Mouse (Mus musculus) frontal cortex, adult 2 months (tissue): ENCODE results near the gene Spi1. TPM values are rescaled to one million over a fixed set of nuclear protein-coding genes. Genes with fewer than 3 reads are reported as not detected.

Experiments
- DNase-seq, 2 experiments: peaks; one replicate each; pipeline ENCODE4 v3.0.0; 2022; ENCODE audit warnings: low spot score in 1 of 2; ENCODE audit errors: extremely low spot score in 1 of 2
- polyA plus RNA-seq: library from polyadenylated mRNA; depleted of rRNA; stranded (reverse); fragments of >200 nt; gene quantifications from 2 replicates; pipeline ENCODE4 v1.2.3, GENCODE M21; 2012; rRNA removed

Spi1 gene
- polyA plus RNA-seq, 1 experiment: 12.0 TPM

DNA sequence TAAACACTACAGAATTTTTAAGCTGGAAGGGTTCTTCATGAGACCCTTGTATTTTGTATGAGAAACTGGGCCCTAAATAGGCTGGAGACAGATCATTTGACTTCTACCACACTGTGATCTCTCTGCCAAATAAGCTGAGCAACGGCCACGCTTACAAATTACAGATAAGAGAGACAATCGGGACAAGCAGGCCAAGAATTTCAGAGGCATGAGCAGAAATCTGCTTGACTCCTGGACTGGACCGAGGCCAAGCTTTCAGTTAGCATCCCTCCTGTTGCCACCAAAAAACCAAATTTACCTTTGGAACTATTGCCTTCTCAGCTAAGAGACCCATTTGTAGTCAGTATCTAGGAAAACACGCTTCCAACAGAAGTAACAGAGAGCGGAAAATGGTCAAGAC lies 78.4 kb downstream of the Spi1 start:
- DNase-seq: no peak

DNA sequence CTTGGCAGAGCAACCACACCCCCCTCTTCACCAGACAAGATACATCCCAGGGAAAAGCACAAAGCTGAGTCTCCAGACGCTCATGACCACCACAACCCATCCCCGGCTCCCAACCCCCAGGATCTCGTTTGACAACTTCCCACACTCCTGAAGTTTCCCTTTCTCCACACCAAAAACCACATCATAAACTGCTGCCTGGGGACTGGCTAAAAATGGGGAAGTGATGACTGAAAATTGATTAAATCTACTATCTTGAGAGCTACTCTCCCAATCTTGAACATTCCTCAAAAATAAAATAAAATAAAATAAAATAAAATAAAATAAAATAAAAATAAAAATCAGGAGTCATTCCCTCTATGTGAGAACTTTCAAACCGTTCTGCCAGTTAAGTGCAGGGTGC lies 80.8 kb downstream of the Spi1 start:
- DNase-seq: no peak

DNA sequence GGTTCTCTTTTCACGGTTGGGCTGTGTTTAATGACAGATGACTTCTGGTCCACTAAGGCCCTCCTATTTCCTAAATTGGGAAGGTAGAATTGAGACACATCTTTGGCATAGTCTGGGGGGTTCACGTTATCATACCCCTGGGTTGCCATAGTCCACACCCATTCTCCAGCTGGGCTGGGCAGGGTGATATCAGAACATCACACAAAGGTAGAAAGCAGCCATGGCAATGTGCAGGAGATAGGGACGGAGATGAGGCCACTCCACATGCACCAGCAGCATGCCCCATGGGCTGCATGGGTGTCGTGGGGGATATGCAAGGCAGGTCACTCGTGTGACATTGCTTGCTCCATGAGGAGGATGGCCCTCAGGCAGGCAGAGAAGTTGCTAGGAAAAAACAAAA lies 81.3 kb downstream of the Spi1 start:
- DNase-seq: no peak

DNA sequence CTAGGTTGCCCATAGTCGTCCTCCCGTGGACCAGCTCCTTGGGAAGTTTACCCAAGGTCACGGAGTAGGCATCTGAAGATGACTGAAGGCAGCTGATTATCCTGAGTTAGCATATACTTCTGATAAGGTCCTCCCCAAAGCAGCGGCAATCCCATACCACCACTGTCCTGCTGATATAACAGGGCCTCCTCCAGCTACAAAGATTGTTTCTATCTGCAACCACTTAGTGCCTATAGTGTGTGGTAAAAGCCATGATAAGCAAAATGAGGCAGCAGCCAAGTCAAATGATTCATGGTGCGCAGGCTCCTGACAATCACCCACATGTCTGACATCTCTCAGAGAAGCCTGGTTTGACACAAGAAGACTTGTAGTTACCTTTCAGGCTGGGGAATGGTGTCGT lies 82.8 kb downstream of the Spi1 start:
- peak in 1 of 2 experiments; percentile 15 for DNase-seq

Other genes with a start within 250 kb of the Spi1 start
- 137 and 149 TPM in 2 replicates for gene Mtch2, start 235.2 kb upstream of the Spi1 start, polyA plus RNA-seq
- 443 and 446 TPM in 2 replicates for gene C1qtnf4, start 196.5 kb upstream of the Spi1 start, polyA plus RNA-seq
- 24.5 and 28.2 TPM in 2 replicates for gene Kbtbd4, start 177.7 kb upstream of the Spi1 start, polyA plus RNA-seq
- 216 and 222 TPM in 2 replicates for gene Ndufs3, start 177.6 kb upstream of the Spi1 start, polyA plus RNA-seq
- 107 and 127 TPM in 2 replicates for gene Celf1, start 142.0 kb upstream of the Spi1 start, polyA plus RNA-seq
- 1.1 and 1.7 TPM in 2 replicates for gene Rapsn, start 46.8 kb upstream of the Spi1 start, polyA plus RNA-seq
- 183 and 195 TPM in 2 replicates for gene Psmc3, start 28.4 kb upstream of the Spi1 start, polyA plus RNA-seq
- 53.8 and 54.3 TPM in 2 replicates for gene Slc39a13, start 12.0 kb upstream of the Spi1 start, polyA plus RNA-seq
- gene Mybpc3, start 35.8 kb downstream of the Spi1 start, polyA plus RNA-seq: 0.30 and 0.61 TPM in 2 replicates
- gene Madd, start 101.4 kb downstream of the Spi1 start, polyA plus RNA-seq: 142 and 155 TPM in 2 replicates
- 7.4 and 8.8 TPM in 2 replicates for gene Nr1h3, start 120.4 kb downstream of the Spi1 start, polyA plus RNA-seq
- 30.4 and 35.6 TPM in 2 replicates for gene Acp2, start 120.5 kb downstream of the Spi1 start, polyA plus RNA-seq
- gene Ddb2, start 154.6 kb downstream of the Spi1 start, polyA plus RNA-seq: 37.8 and 39.2 TPM in 2 replicates
- gene Pacsin3, start 173.6 kb downstream of the Spi1 start, polyA plus RNA-seq: 70.8 and 81.0 TPM in 2 replicates
- 39.1 and 42.0 TPM in 2 replicates for gene Arfgap2, start 182.6 kb downstream of the Spi1 start, polyA plus RNA-seq